Mouse (Mus musculus): ENCODE results near the gene Ptms. TPM values are rescaled to one million over a fixed set of nuclear protein-coding genes. Genes with fewer than 3 reads are reported as not detected.
"Not testable (repeated sequence)": the region's sequence is repeated elsewhere in the genome, so short reads cannot be mapped to it uniquely, and the experiment has no call there.

The Ptms gene
- total and polyA plus RNA-seq, 3 experiments: 5.6 to 86.4 (median 34.1) TPM

DNA sequence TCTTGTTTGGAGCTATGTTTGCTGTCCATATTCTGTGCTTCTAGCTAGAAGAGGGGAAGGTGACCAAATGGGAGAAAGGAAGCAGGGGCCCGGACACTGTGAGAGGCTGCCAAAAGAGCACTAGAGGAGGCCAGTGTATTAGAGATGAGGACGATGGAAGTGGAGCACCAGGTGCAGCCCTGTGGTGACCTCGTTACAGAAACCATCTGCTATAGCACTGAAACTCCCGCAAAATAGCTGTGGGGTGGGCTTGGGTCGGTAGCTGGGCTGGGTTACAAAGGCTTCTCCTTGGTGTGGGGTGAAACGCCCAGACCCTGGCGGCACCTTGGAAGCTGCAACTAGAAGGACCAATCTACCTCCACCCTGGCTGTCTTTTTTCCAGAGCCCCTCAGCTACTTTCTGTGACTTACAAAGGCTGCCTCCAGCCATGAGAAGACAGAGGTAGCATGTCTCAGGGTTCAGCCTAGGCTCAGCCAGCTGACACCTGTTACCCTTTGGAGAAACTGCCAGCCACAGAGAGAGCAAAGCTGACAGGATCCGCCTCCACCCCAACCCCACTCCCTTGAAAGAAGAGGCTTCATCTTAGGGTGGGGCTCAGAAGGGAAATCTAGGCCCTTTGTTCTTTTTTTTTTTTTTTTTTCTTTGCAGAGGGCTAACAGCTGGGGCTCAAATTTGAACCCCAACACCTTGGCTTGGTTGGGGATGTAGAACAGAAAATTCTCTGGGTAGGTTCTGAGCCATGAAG, 19.7 kb downstream of the Ptms start:
- Histone ChIP-seq H3K27me3 (ENCODE audit: insufficient read depth, low read length) (peaks cover 29% of the 10 kb centered on the region), H3K4me1 (ENCODE audit: insufficient read depth, low read depth, low read length) (peaks cover 11% of the 10 kb centered on the region), H3K9me3 (replicated peaks) (no peaks in the 10 kb centered on the region), H3K4me3 (ENCODE audit: low read depth, low read length) (no peak overlapping the region), H3K36me3 (replicated peaks) (no peaks in the 10 kb centered on the region)
- ATAC-seq (ENCODE audit: extremely low read depth, insufficient number of reproducible peaks, low FRiP score, poor library complexity, severe bottlenecking): no peak
- DNase-seq (ENCODE audit: low spot score): no peak
- TF ChIP-seq GATA1 (IDR thresholded peaks at IDR 0.05; ENCODE audit: borderline replicate concordance, low read length) (no peak), POLR2AphosphoS5 (IDR thresholded peaks at IDR 0.05; ENCODE audit: insufficient replicate concordance, low read depth, low read length) (no peak), TAL1 (conservative IDR thresholded peaks at IDR 0.05; ENCODE audit: low read depth, low read length) (no peak), GATA2 (IDR thresholded peaks at IDR 0.05; ENCODE audit: borderline replicate concordance, low read depth, low read length) (no peak), CTCF (IDR thresholded peaks at IDR 0.05; ENCODE audit: low read depth, low read length) (no peak)

DNA sequence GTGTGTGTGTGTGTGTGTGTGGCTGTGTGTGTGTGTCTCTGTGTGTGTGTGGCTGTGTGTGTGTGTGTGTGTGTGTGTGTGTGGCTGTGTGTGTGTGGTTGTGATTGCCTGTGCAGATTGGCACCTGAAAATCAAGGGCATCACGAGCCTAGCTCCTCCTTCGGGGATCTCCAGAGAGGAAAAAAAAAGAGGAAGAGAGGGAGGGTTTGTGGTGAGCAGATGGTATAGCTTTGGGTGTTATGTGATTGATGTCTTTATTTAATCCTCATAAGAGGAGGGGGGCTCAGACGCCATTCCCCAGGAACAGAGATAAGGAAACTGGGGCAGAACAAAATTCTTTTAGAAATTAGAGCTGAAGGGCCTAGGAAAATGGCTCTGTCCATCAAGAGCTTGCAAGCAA, 21.5 kb downstream of the Ptms start:
- no peaks in the 10 kb centered on the region for H3K9me3 ChIP-seq (replicated peaks)
- peaks cover 28% of the 10 kb centered on the region for H3K27me3 ChIP-seq (ENCODE audit: insufficient read depth, low read length)
- TF ChIP-seq GATA2 (IDR thresholded peaks at IDR 0.05; ENCODE audit: borderline replicate concordance, low read depth, low read length): no peak
- TF ChIP-seq TAL1 (conservative IDR thresholded peaks at IDR 0.05; ENCODE audit: low read depth, low read length): no peak
- no peak for TF ChIP-seq POLR2AphosphoS5 (IDR thresholded peaks at IDR 0.05; ENCODE audit: insufficient replicate concordance, low read depth, low read length)
- no peak for TF ChIP-seq CTCF (IDR thresholded peaks at IDR 0.05; ENCODE audit: low read depth, low read length)
- no peak for TF ChIP-seq GATA1 (IDR thresholded peaks at IDR 0.05; ENCODE audit: borderline replicate concordance, low read length)
- H3K4me3 ChIP-seq (ENCODE audit: low read depth, low read length): no peak overlapping the region
- DNase-seq (ENCODE audit: low spot score): no peak
- no peak for ATAC-seq (ENCODE audit: extremely low read depth, insufficient number of reproducible peaks, low FRiP score, poor library complexity, severe bottlenecking)
- no peaks in the 10 kb centered on the region for H3K36me3 ChIP-seq (replicated peaks)
- H3K4me1 ChIP-seq (ENCODE audit: insufficient read depth, low read depth, low read length): no peaks in the 10 kb centered on the region

DNA sequence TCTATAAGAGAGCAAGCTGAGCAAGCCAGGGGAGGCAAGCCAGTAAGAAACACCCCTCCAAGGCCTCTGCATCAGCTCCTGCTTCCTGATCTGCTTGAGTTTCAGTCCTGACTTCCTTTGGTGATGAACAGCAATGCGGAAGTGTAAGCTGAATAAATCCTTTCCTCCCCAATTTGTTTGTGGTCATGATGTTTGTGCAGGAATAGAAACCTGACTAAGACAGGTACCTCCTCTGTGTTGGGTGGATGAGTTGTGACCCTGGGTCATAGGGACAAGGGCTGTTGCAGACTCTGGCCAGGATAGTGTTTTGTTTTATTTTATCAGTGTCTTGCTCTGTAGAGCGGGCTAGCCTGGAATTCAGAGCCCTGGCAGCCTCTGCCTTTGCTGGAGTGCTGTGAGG, 25.8 kb downstream of the Ptms start:
- ATAC-seq (ENCODE audit: extremely low read depth, insufficient number of reproducible peaks, low FRiP score, poor library complexity, severe bottlenecking); H3K9me3 ChIP-seq (replicated peaks); H3K36me3 ChIP-seq (replicated peaks); H3K4me1 ChIP-seq (ENCODE audit: insufficient read depth, low read depth, low read length); H3K4me3 ChIP-seq (ENCODE audit: low read depth, low read length); DNase-seq (ENCODE audit: low spot score): not testable (repeated sequence)
- H3K27me3 ChIP-seq (ENCODE audit: insufficient read depth, low read length): peaks cover 10% of the 10 kb centered on the region; the same call in 1 of the 2 replicates

DNA sequence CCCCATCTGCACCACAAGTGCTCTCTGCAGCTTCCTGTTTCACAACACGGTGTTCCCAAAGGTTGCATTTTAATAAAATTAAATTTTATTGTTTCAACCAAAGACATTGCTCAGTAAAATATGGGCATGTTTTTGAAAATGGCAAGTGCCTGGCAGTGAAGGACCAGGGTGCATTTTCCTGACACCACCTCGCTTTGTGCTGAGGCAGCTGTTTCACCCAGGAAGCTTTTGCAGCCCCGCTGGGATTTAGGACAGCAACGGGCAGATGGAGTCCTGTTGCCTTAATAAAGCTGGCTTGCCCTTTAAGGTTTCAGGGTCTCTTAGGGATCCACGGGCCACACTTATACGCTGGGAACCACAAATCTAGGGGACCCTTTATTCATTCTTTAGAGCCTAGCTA, 28.9 kb downstream of the Ptms start:
- H3K27me3 ChIP-seq (ENCODE audit: insufficient read depth, low read length): peaks cover 18% of the 10 kb centered on the region
- no peaks in the 10 kb centered on the region for H3K9me3 ChIP-seq (replicated peaks)
- H3K4me3 ChIP-seq (ENCODE audit: low read depth, low read length): no peak overlapping the region
- DNase-seq (ENCODE audit: low spot score): no peak
- H3K4me1 ChIP-seq (ENCODE audit: insufficient read depth, low read depth, low read length): no peaks in the 10 kb centered on the region
- H3K36me3 ChIP-seq (replicated peaks): no peaks in the 10 kb centered on the region
- no peak for ATAC-seq (ENCODE audit: extremely low read depth, insufficient number of reproducible peaks, low FRiP score, poor library complexity, severe bottlenecking)
- TF ChIP-seq TAL1 (conservative IDR thresholded peaks at IDR 0.05; ENCODE audit: low read depth, low read length): no peak
- TF ChIP-seq POLR2AphosphoS5 (IDR thresholded peaks at IDR 0.05; ENCODE audit: insufficient replicate concordance, low read depth, low read length): no peak
- TF ChIP-seq GATA2 (IDR thresholded peaks at IDR 0.05; ENCODE audit: borderline replicate concordance, low read depth, low read length): no peak
- no peak for TF ChIP-seq CTCF (IDR thresholded peaks at IDR 0.05; ENCODE audit: low read depth, low read length)
- TF ChIP-seq GATA1 (IDR thresholded peaks at IDR 0.05; ENCODE audit: borderline replicate concordance, low read length): no peak

DNA sequence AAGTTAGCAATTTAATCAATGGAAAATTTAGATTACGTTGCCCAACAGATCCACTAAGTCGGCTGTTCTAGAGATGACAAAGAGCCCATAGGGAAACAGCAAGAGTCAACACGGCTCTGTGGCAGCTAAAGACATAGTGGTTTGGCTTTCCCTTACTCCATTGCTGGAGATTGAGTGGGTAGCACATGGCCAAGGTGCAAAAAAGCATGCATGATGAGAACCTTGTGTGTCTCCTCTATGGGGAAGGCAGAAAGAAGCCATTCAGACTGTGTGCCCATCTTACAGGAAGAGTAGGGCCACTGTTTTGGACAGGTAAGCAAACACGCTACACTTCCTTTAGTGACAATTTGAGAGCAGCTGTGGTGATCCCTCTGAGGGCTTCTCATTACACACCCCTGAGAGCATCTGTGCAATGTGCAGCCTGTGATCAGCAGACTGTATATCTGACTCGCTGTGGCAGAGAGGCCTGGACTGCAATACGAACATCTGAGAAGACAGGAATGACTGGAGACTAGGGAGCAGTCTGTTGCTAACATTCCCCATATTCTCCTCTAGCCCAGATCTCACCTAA, 31.3 kb downstream of the Ptms start:
- ATAC-seq (ENCODE audit: extremely low read depth, insufficient number of reproducible peaks, low FRiP score, poor library complexity, severe bottlenecking) (no peak), DNase-seq (ENCODE audit: low spot score) (no peak)
- no peak overlapping the region for H3K4me3 ChIP-seq (ENCODE audit: low read depth, low read length)

DNA sequence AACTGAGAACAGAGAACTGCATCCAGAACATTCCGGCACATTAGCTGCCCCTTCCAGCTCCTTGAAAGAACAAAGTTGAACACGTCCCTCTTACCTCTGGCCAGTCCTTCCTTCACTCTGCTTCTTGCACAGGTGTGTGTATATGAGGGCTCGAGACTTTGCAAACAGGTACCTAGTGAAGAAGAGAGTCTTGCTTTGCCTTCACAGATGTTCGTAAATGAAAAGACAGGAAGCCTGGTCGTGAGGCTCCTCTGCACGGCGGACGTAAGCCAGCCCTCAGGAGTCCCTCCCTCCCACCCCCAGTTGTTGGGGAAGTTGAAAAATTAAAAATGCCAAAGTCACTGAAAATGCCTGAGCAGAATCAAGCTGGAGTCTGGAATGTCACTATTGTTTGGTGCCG, 31.9 kb downstream of the Ptms start, which contains the start of gene Cd4:
Cd4 (minus strand) TSS at position 236 of the 400 bp plus-strand sequence.
- H3K36me3 ChIP-seq (replicated peaks): no peaks in the 10 kb centered on the region
- H3K4me1 ChIP-seq (ENCODE audit: insufficient read depth, low read depth, low read length): no peaks in the 10 kb centered on the region
- no peak within 1 kb of the TSS for H3K4me3 ChIP-seq (ENCODE audit: low read depth, low read length)
- ATAC-seq (ENCODE audit: extremely low read depth, insufficient number of reproducible peaks, low FRiP score, poor library complexity, severe bottlenecking) (no peak), DNase-seq (ENCODE audit: low spot score) (no peak)
- TF ChIP-seq TAL1 (conservative IDR thresholded peaks at IDR 0.05; ENCODE audit: low read depth, low read length) (no peak), GATA1 (IDR thresholded peaks at IDR 0.05; ENCODE audit: borderline replicate concordance, low read length) (no peak), GATA2 (IDR thresholded peaks at IDR 0.05; ENCODE audit: borderline replicate concordance, low read depth, low read length) (no peak), CTCF (IDR thresholded peaks at IDR 0.05; ENCODE audit: low read depth, low read length) (no peak), POLR2AphosphoS5 (IDR thresholded peaks at IDR 0.05; ENCODE audit: insufficient replicate concordance, low read depth, low read length) (no peak)
- H3K27me3 ChIP-seq (ENCODE audit: insufficient read depth, low read length): peaks cover 37% of the 10 kb centered on the region
- H3K9me3 ChIP-seq (replicated peaks): no peaks in the 10 kb centered on the region

More for the DNA sequence above, 31.3 kb downstream of the Ptms start:
- Histone ChIP-seq H3K4me1 (ENCODE audit: insufficient read depth, low read depth, low read length) (no peaks in the 10 kb centered on the region), H3K27me3 (ENCODE audit: insufficient read depth, low read length) (peaks cover 34% of the 10 kb centered on the region), H3K9me3 (replicated peaks) (no peaks in the 10 kb centered on the region), H3K36me3 (replicated peaks) (no peaks in the 10 kb centered on the region)
- TF ChIP-seq GATA2 (IDR thresholded peaks at IDR 0.05; ENCODE audit: borderline replicate concordance, low read depth, low read length) (no peak), CTCF (IDR thresholded peaks at IDR 0.05; ENCODE audit: low read depth, low read length) (no peak), POLR2AphosphoS5 (IDR thresholded peaks at IDR 0.05; ENCODE audit: insufficient replicate concordance, low read depth, low read length) (no peak), GATA1 (IDR thresholded peaks at IDR 0.05; ENCODE audit: borderline replicate concordance, low read length) (no peak), TAL1 (conservative IDR thresholded peaks at IDR 0.05; ENCODE audit: low read depth, low read length) (no peak)

Data from G1E (cell line).